Mouse (Mus musculus): ENCODE measurements at regions not wholly inside any gene's neighbourhood (a gene's known extent, or its start where the extent isn't known, plus 50 kb on each side); places are given as distances from the start of the nearest gene placed in this dataset.

- TF ChIP-seq POLR2A (IDR thresholded peaks at IDR 0.05; ENCODE audit: borderline replicate concordance, extremely low read depth, insufficient read depth, insufficient read length, poor library complexity, severe bottlenecking) (no peak), CTCF (IDR thresholded peaks at IDR 0.05; ENCODE audit: borderline replicate concordance, extremely low read depth, insufficient read depth, insufficient read length) (no peak)
Observed at GRCm38 (mm10) chr13:103484092-103484491, 149.8 kb upstream of the Mast4 start.
